Mouse (Mus musculus): ENCODE measurements around the gene Gm17079. TPM values are rescaled to one million over a fixed set of nuclear protein-coding genes. Genes with fewer than 3 reads are reported as not detected.
"Not testable (repeated sequence)": the region's sequence is repeated elsewhere in the genome, so short reads cannot be mapped to it uniquely, and the experiment has no call there.

Gm17079 gene
- 1.9 and 2.2 TPM in 2 replicates for polyA plus RNA-seq (2012; rRNA removed)

DNA sequence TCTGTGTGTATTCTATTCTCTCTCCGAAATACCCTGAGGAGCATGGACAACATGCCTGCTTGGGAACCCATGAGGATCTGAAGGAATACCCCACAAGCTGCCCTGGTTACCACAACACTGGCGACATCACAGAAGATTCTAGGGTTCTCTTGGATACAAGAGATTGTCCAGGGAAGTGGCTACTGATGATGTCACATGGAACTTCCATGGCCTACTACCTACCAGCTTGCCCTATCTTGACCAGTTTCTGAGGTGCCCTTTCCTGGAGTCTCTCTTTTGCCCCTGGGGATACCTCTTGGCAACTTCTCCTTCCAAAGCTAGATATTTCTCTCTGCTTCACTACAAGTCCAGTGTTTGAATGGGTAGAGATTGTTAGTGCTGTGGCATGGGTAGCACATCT, at the start of gene Gm17079:
Gene Gm17079, minus strand, starts transcription at position 101 of the 400 bp plus-strand sequence.
- not testable (repeated sequence) for H3K27me3 ChIP-seq (ENCODE audit: control insufficient read depth, insufficient read depth, low read length); H3K36me3 ChIP-seq (ENCODE audit: control insufficient read depth, insufficient read depth, low read length); H3K4me1 ChIP-seq (ENCODE audit: control insufficient read depth, insufficient read depth, low read length); H3K27ac ChIP-seq (ENCODE audit: control insufficient read depth, insufficient read depth, low read depth, low read length)
- H3K4me3 ChIP-seq (ENCODE audit: control insufficient read depth, low read depth, low read length) = peak within 1 kb of the TSS; percentile 59; the same call in 1 of the 2 replicates

- H3K27me3 ChIP-seq (ENCODE audit: control insufficient read depth, insufficient read depth, low read length) = peaks cover 2% of the 10 kb centered on the region; the same call in 1 of the 2 replicates
- H3K27ac ChIP-seq (ENCODE audit: control insufficient read depth, insufficient read depth, low read depth, low read length) = no peak overlapping the region
- H3K36me3 ChIP-seq (ENCODE audit: control insufficient read depth, insufficient read depth, low read length) = no peaks in the 10 kb centered on the region
- H3K4me3 ChIP-seq (ENCODE audit: control insufficient read depth, low read depth, low read length) = peak overlapping the region; percentile 9
- peaks cover 9% of the 10 kb centered on the region for H3K4me1 ChIP-seq (ENCODE audit: control insufficient read depth, insufficient read depth, low read length)
- TF ChIP-seq CTCF (IDR thresholded peaks at IDR 0.05; ENCODE audit: control insufficient read depth, insufficient read depth, insufficient replicate concordance, low read depth, low read length) (no peak), POLR2A (IDR thresholded peaks at IDR 0.05; ENCODE audit: control insufficient read depth, low read depth, low read length) (no peak)
These were observed 45.3 kb upstream of the Gm17079 start for GRCm38 (mm10) chr14:51740347-51741170.

DNA sequence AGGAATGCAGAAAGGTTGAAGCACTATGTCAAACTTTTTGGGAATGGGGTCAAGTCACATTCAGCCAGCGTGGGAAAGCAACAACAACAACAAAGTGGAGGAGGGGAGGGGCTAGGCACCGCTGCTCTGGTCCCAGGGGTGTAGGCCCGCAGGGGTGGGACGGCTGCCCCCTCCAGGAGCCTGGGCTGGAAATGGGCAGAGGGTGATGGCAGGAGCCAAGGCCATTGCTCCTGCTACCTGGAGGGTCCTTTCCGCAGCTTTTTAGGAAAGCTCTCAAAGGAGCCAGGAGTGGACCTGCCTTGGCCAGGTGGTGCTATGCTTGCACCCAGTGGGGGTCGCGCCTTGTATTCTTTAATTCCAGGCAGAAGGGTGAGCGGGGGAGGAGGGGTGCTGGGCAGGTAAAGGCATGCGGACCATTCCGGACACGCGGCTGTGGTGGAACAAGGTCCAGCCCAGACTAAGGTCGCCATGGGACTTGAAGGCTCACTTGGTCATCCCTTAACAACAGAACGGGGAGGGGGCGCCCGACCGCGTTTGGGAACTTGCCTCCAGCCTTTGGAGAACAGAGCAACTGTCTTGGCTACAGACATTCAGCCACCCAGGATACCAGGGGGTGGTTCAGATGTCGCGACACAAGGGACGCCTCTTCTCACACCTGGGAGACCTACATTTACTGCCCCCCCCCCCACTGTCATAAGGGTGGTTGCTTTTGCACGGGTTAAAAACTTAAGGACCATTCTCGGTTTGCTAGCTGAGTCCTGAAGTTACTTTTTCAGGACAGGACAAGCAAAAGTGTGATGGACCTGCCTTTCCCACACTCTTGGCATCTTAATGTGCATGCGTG, 44.1 kb upstream of the Gm17079 start:
- no peak overlapping the region for H3K27ac ChIP-seq (ENCODE audit: control insufficient read depth, insufficient read depth, low read depth, low read length)
- H3K4me3 ChIP-seq (ENCODE audit: control insufficient read depth, low read depth, low read length) = no peak overlapping the region
- H3K36me3 ChIP-seq (ENCODE audit: control insufficient read depth, insufficient read depth, low read length) = no peaks in the 10 kb centered on the region
- TF ChIP-seq POLR2A (IDR thresholded peaks at IDR 0.05; ENCODE audit: control insufficient read depth, low read depth, low read length) (no peak), CTCF (IDR thresholded peaks at IDR 0.05; ENCODE audit: control insufficient read depth, insufficient read depth, insufficient replicate concordance, low read depth, low read length) (no peak)
- H3K27me3 ChIP-seq (ENCODE audit: control insufficient read depth, insufficient read depth, low read length) = peaks cover 2% of the 10 kb centered on the region; the same call in 1 of the 2 replicates
- peaks cover 9% of the 10 kb centered on the region for H3K4me1 ChIP-seq (ENCODE audit: control insufficient read depth, insufficient read depth, low read length)

DNA sequence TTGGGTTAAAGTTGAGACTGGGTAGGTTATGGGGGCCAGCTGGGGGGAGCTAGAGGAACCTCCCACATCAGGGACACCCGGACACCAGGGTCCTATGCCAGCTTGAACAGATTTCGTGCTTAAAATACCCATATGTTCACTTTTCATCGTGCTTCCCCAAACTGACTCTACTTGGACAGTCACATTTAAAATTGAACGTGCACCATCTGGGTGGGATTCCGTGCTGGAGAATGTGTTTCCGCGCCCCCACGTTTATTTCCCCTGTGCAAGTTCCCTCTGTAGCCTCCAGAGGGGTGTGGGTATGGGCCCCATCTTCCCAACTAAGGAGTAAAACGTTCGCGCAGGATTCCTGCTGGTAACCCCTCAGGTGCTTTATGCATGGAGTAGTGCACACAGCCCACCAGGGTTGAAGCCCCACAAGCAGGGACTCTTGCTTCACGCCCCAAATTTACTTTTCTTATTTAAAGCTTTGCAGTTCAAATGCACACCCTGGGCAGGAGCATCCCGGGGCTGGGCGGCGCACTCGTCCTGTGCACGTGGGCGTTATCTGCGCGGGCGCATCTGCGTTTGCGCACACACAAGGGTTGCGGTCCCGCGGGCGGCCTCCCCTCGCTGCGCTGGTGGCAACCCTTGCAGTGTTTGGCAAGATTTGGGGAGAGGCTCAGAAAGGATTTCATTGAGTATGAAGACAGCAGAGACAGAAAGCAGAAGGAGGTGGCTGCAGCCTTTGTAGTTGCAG, 43.3 kb upstream of the Gm17079 start:
- H3K27me3 ChIP-seq (ENCODE audit: control insufficient read depth, insufficient read depth, low read length) = peaks cover 2% of the 10 kb centered on the region; the same call in 1 of the 2 replicates

DNA sequence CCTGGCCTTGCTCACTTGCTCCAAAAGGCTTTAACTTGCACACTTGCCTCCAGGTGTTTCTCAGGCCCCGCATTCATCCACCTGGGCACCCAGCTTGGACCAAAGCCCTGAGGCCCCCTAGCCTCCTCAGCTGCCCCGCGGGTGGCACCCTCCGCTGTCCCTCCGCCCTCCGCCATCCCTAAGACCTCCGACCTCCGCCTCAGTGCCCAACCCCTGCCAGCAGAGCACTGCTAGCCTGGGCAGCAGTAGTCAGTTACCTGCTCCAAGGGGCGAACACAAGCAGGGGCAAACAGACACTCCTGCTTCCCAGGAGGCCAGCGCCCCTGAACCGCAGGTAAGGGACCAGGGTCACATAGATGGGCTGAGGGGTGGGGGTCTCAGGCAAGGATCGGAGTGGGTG, 42.7 kb upstream of the Gm17079 start:
- Histone ChIP-seq H3K4me1 (ENCODE audit: control insufficient read depth, insufficient read depth, low read length) (peaks cover 9% of the 10 kb centered on the region), H3K4me3 (ENCODE audit: control insufficient read depth, low read depth, low read length) (no peak overlapping the region), H3K36me3 (ENCODE audit: control insufficient read depth, insufficient read depth, low read length) (no peaks in the 10 kb centered on the region), H3K27ac (ENCODE audit: control insufficient read depth, insufficient read depth, low read depth, low read length) (no peak overlapping the region), H3K27me3 (ENCODE audit: control insufficient read depth, insufficient read depth, low read length) (peaks cover 2% of the 10 kb centered on the region; the same call in 1 of the 2 replicates)
- no peak for TF ChIP-seq POLR2A (IDR thresholded peaks at IDR 0.05; ENCODE audit: control insufficient read depth, low read depth, low read length)
- no peak for TF ChIP-seq CTCF (IDR thresholded peaks at IDR 0.05; ENCODE audit: control insufficient read depth, insufficient read depth, insufficient replicate concordance, low read depth, low read length)

More for the DNA sequence above, 43.3 kb upstream of the Gm17079 start:
- Histone ChIP-seq H3K4me3 (ENCODE audit: control insufficient read depth, low read depth, low read length) (no peak overlapping the region), H3K4me1 (ENCODE audit: control insufficient read depth, insufficient read depth, low read length) (peaks cover 9% of the 10 kb centered on the region), H3K36me3 (ENCODE audit: control insufficient read depth, insufficient read depth, low read length) (no peaks in the 10 kb centered on the region), H3K27ac (ENCODE audit: control insufficient read depth, insufficient read depth, low read depth, low read length) (no peak overlapping the region)
- no peak for TF ChIP-seq CTCF (IDR thresholded peaks at IDR 0.05; ENCODE audit: control insufficient read depth, insufficient read depth, insufficient replicate concordance, low read depth, low read length)
- no peak for TF ChIP-seq POLR2A (IDR thresholded peaks at IDR 0.05; ENCODE audit: control insufficient read depth, low read depth, low read length)

GRCm38 (mm10) chr14:51717083-51717482, 21.8 kb upstream of the Gm17079 start, which contains the start of gene Gm5800:
TSS of gene Gm5800 (minus strand) at chr14:51717183.
- H3K27me3 ChIP-seq (ENCODE audit: control insufficient read depth, insufficient read depth, low read length) = no peaks in the 10 kb centered on the region
- H3K4me1 ChIP-seq (ENCODE audit: control insufficient read depth, insufficient read depth, low read length) = no peaks in the 10 kb centered on the region
- TF ChIP-seq POLR2A (IDR thresholded peaks at IDR 0.05; ENCODE audit: control insufficient read depth, low read depth, low read length) (no peak), CTCF (IDR thresholded peaks at IDR 0.05; ENCODE audit: control insufficient read depth, insufficient read depth, insufficient replicate concordance, low read depth, low read length) (no peak)
- no peak within 1 kb of the TSS for H3K27ac ChIP-seq (ENCODE audit: control insufficient read depth, insufficient read depth, low read depth, low read length)
- no peaks in the 10 kb centered on the region for H3K36me3 ChIP-seq (ENCODE audit: control insufficient read depth, insufficient read depth, low read length)
- H3K4me3 ChIP-seq (ENCODE audit: control insufficient read depth, low read depth, low read length) = peak within 1 kb of the TSS; percentile 69

Data from testis, adult 2 months (tissue).